Mouse (Mus musculus) G1E (cell line): Measurements from ENCODE around the gene Hsd17b3.

Experiments
- CTCF ChIP-seq: IDR thresholded peaks from 2 replicates; pipeline ENCODE4 v1.5.1; 2012; ENCODE audit warnings: low read depth, low read length, inconsistent platforms, mixed read lengths
- GATA1 ChIP-seq: IDR thresholded peaks from 2 replicates; pipeline ENCODE4 v1.6.1; 2012; ENCODE audit warnings: borderline replicate concordance, low read length, inconsistent platforms, mixed read lengths
- TAL1 ChIP-seq: conservative IDR thresholded peaks from 2 replicates; pipeline ENCODE4 v1.6.1; 2012; ENCODE audit warnings: low read depth, low read length, inconsistent platforms, mixed read lengths

DNA sequence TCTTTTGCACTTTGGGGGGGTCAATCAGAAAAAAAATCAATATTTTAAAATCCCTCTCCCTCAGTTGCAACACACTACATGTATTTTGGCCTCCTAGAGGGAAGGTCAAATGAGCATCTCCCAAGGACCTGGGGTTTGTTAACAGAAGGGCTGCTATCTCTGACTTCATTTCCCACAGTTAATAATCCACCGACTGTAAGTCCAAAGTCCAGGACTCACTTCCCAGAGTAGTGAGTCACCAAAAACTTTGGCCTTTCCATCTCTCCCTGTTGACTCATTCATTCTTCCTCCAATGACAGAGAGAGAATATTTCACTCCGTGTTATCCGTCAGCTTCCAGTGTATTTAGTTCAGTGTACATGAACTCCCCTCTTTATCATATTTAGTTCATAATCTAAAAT is 16.7 kb upstream of the Hsd17b3 start:
- TF ChIP-seq CTCF, result no peak
- TF ChIP-seq GATA1, result no peak
- TF ChIP-seq TAL1, result no peak
